Mouse (Mus musculus) c-Kit-positive CD71-positive TER-119-negative erythroid progenitor cells, embryonic 14.5 days (primary cell): ENCODE data around the gene Slc22a30.
"Not testable (repeated sequence)": the region's sequence is repeated elsewhere in the genome, so short reads cannot be mapped to it uniquely, and the experiment has no call there.

Source experiments
- DNase-seq: peaks from one replicate; pipeline ENCODE4 v3.0.0-alpha.2; 2013; ENCODE audit warnings: low read depth

Gene Slc22a30

GRCm38 (mm10) chr19:8405011-8405410 lies at the start of gene Slc22a30:
Slc22a30 (minus strand) TSS chr19:8405111.
- DNase-seq, result not testable (repeated sequence)

DNA sequence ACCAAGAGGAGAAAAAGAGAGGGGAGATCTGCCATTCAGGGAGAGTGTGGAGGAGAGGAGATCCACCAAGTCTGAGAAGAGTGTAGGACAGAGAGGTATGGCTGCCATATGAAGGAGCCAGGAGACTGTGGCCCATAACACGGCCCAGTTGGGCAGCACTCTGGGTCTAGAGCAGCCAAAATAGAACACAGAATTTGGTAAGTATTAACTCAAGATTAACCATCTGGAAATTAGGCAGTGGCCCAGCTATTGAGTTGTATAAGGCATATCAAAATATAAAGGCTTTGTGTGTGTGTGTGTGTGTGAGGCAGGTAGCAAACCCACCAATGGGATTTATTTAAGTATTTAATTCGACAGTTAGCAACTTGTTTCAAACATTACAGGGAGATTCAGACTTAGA lies 43.4 kb upstream of the Slc22a30 start:
- no peak for DNase-seq

DNA sequence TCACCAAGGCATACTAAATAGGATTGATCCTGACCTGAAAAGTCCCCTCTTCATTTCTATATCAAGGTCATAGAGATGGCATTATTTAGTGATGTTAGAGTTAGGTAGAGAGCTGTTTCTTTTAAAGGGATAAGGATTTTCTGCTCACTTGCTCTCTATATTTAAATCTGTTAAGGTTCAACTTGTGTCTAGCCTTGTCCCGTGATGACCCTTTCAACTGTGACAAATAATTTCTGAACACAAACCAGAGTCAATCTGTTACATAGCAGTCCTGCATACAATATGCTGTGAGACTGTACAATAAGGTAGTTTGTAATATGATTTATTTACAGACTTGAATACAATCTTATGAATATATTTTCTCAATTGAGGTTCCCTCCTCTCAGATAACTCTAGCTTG lies 42.6 kb upstream of the Slc22a30 start:
- DNase-seq, result no peak

DNA sequence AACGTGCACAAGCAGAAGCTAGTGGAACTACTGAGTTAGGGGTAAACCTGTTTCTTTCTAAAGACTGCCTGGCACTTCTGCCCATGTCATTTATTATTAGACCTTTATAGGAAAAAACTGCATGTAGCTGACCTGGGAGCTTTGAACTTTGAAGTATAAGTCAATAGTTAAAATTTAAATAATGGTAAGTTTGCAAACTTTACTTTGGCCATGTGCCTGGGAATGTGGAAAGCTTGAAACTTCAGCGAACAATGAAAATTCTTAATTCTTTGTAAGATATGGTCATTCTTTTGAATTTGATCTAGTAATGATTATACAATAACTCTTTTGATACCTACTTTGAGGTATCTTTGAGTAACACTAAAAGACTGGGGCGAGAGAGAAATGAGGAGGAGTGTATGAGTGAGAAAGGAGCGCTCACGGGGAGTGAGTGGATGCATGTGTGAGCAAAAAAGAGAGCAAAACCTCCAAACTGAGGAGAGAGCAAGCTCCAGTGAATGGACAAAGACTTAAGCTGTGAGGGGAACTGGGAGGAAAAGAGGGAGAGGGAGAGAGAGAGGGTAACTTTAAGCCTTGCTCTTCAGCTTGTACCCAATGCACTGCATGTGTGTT lies 26.2 kb upstream of the Slc22a30 start:
- DNase-seq, result no peak

GRCm38 (mm10) chr19:8407290-8408021 lies 2.5 kb upstream of the Slc22a30 start:
- not testable (repeated sequence) for DNase-seq
